Mouse (Mus musculus) liver, postnatal 0 days (tissue): Measurements from ENCODE around the gene Nceh1. TPM values are rescaled to one million over a fixed set of nuclear protein-coding genes. Genes with fewer than 3 reads are reported as not detected.
"Not testable (repeated sequence)": the region's sequence is repeated elsewhere in the genome, so short reads cannot be mapped to it uniquely, and the experiment has no call there.

Experiments used
- ATAC-seq: fragments of 200-750 bp; cut with Nextera tagmentation; 2 replicates; pipeline ENCODE4 v1.8.0; 2017; ENCODE audit warnings: mild to moderate bottlenecking, moderate library complexity
- DNase-seq: peaks from one replicate; pipeline ENCODE4 v3.0.0-alpha.2; 2016
- H3K27ac ChIP-seq: fragments of 300-500 bp; sonication (generic); 2 replicates; pipeline ENCODE4 v1.5.1; 2014; ENCODE audit warnings: antibody characterized with exemption, moderate library complexity, mild to moderate bottlenecking, low read depth
- H3K27me3 ChIP-seq: fragments of 300-500 bp; sonication (generic); 2 replicates; pipeline ENCODE4 v1.6.1; 2014; ENCODE audit warnings: low read length, control low read depth, mixed read lengths; ENCODE audit not compliant: insufficient read depth
- H3K36me3 ChIP-seq: fragments of 300-500 bp; sonication (generic); replicated peaks from 2 replicates; pipeline ENCODE4 v1.6.1; 2014; ENCODE audit warnings: mild to moderate bottlenecking, control low read depth, low read length, moderate library complexity, mixed read lengths; ENCODE audit not compliant: insufficient read depth
- H3K4me1 ChIP-seq: fragments of 300-500 bp; sonication (generic); 2 replicates; pipeline ENCODE4 v1.6.1; 2014; ENCODE audit warnings: antibody characterized with exemption, mild to moderate bottlenecking, control low read depth; ENCODE audit not compliant: insufficient read depth
- H3K4me2 ChIP-seq: fragments of 300-500 bp; sonication (generic); 2 replicates; pipeline ENCODE4 v1.6.1; 2014; ENCODE audit warnings: low read depth, mild to moderate bottlenecking, low read length, moderate library complexity, mixed read lengths
- H3K4me3 ChIP-seq: fragments of 300-500 bp; sonication (generic); 2 replicates; pipeline ENCODE4 v1.5.1; 2014; ENCODE audit warnings: low read depth, low read length
- H3K9ac ChIP-seq: fragments of 300-500 bp; sonication (generic); replicated peaks from 2 replicates; pipeline ENCODE4 v1.6.1; 2014; ENCODE audit warnings: mild to moderate bottlenecking, moderate library complexity
- H3K9me3 ChIP-seq: fragments of 300-500 bp; sonication (generic); 2 replicates; pipeline ENCODE4 v1.6.1; 2016; ENCODE audit warnings: mild to moderate bottlenecking, control low read depth, low read length, mixed read lengths
- CTCF ChIP-seq: sonication (generic); IDR thresholded peaks from 2 replicates; pipeline ENCODE4 v1.5.1; 2016; ENCODE audit warnings: antibody characterized with exemption, low read depth
- EP300 ChIP-seq: IDR thresholded peaks from 2 replicates; pipeline ENCODE4 v1.6.1; 2016; ENCODE audit warnings: antibody characterized with exemption, low read depth, mild to moderate bottlenecking
- WGBS: fragments of 180-500 bp; shearing (Covaris S2); extraction: QIAGEN DNeasy Blood & Tissue Kit; methylation state at CpG from one replicate; pipeline ENCODE4 v1.1.7; 2014; ENCODE audit not compliant: insufficient replicate concordance; 5-methylcytosine and 5-hydroxymethylcytosine counted together
- polyA plus RNA-seq: library from polyadenylated mRNA; unstranded; fragments of >200 nt; fragmentation: Nextera tagmentation; extraction: Ambion mirVana; gene quantifications from 2 replicates; pipeline ENCODE4 v1.2.1, GENCODE M21; 2015

Nceh1 gene
- polyA plus RNA-seq, 1 experiment from 2014 or later: 23.9 TPM

DNA sequence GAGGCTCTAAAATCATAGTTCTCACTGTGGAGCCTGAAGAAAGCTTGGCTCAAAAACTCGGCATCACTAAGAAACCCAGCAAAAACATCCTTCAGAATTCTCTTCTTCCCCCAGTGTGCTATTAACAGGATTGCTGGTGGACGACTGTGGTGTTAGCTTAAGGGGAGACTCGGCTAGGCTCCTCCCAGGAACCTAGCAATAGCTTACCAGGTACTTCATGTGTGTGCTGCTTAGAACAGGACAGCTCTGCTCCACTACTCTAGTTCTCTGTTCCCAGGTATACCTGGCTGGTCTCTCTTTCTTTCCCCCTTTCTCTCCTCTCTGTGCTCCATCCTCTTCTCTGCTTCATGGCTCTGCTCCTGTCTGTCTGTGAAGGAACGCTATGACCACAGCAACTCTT lies 85.1 kb downstream of the Nceh1 start:
- DNase-seq (no peak), ATAC-seq (no peak)
- H3K27ac ChIP-seq: no peak overlapping the region
- no peak overlapping the region for H3K9ac ChIP-seq
- H3K36me3 ChIP-seq: no peaks in the 10 kb centered on the region
- no peak overlapping the region for H3K4me2 ChIP-seq
- no peaks in the 10 kb centered on the region for H3K9me3 ChIP-seq
- TF ChIP-seq EP300 (no peak), CTCF (no peak)
- no peaks in the 10 kb centered on the region for H3K27me3 ChIP-seq
- peaks cover 10% of the 10 kb centered on the region for H3K4me1 ChIP-seq
- no peak overlapping the region for H3K4me3 ChIP-seq
- 56% methylated on average over 4 of the region's 4 CpGs for WGBS

DNA sequence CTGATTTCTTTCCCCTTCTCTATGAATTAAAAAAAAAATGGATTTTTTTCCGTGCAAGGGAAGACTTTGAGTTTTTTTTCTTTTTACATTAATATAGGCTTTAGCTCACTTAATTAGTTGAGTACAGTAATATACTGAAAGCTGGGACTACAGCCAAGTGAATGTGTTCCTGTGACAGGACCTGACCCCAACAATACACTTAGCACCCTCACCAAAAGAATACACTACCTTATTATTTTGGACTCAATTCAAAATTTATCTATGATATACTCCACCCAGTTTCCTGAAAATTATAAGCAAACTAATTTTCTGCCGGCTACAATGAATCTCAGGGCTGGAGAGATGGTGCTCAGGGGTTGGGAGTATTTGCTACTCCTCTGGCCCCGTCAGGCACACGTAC lies 86.4 kb downstream of the Nceh1 start:
- no peak for ATAC-seq
- no peak overlapping the region for H3K4me3 ChIP-seq
- no peak overlapping the region for H3K4me2 ChIP-seq
- H3K36me3 ChIP-seq: no peaks in the 10 kb centered on the region
- no peak for DNase-seq
- no peak overlapping the region for H3K27ac ChIP-seq
- H3K4me1 ChIP-seq: peaks cover 10% of the 10 kb centered on the region
- 67% methylated on average over 4 of the region's 4 CpGs for WGBS
- H3K9ac ChIP-seq: no peak overlapping the region
- TF ChIP-seq EP300: no peak
- no peak for TF ChIP-seq CTCF
- H3K27me3 ChIP-seq: no peaks in the 10 kb centered on the region
- H3K9me3 ChIP-seq: no peaks in the 10 kb centered on the region

DNA sequence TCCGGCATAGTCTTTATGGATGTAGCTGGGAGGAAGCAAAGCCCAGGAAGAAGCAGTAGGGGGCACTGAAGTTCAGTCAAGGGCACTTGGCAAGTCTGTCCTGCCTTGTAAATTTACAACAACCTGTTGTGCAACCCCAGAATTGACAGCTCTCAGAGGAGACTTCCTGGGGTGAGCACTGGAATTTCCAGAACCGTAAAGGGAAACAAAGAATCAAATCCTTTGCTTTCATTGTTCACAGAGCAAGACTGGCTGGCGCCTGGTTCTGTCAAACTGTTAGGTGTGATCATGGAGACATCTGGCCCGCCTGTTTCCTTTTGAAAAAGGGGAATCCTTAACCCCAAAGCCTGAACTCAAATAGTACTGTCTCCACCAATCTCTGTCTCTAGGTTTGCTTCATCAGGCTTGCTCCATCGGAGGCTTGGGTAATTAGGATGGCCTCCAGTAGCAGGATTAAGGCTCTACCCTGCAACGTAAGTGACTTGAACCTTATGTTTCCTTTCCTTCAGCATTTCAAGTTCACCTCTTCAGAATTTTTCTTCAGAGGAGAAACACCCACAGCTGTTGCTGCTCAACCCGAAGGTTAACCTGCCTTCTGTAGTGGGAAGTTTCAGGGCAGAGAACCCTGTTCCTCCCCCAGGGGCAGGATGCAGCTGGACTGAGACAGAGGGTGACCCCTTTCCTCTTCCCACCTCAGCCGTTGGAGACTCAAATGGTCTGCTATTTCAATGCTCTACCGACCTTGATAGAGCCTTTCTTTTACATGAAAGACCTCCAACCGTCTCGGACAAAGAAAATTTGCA lies 87.6 kb downstream of the Nceh1 start:
- peak; percentile 62 for DNase-seq
- no peaks in the 10 kb centered on the region for H3K27me3 ChIP-seq
- peaks cover 10% of the 10 kb centered on the region for H3K4me1 ChIP-seq
- peak; percentile 91 for ATAC-seq
- H3K4me3 ChIP-seq: no peak overlapping the region
- H3K36me3 ChIP-seq: no peaks in the 10 kb centered on the region
- H3K9ac ChIP-seq: no peak overlapping the region
- H3K27ac ChIP-seq: peak overlapping the region; percentile 56
- TF ChIP-seq CTCF: peak; percentile 65
- TF ChIP-seq EP300: no peak; the same call in 1 of the 2 replicates
- no peaks in the 10 kb centered on the region for H3K9me3 ChIP-seq
- WGBS: 15% methylated on average over 11 of the region's 11 CpGs
- peak overlapping the region; percentile 40 for H3K4me2 ChIP-seq

DNA sequence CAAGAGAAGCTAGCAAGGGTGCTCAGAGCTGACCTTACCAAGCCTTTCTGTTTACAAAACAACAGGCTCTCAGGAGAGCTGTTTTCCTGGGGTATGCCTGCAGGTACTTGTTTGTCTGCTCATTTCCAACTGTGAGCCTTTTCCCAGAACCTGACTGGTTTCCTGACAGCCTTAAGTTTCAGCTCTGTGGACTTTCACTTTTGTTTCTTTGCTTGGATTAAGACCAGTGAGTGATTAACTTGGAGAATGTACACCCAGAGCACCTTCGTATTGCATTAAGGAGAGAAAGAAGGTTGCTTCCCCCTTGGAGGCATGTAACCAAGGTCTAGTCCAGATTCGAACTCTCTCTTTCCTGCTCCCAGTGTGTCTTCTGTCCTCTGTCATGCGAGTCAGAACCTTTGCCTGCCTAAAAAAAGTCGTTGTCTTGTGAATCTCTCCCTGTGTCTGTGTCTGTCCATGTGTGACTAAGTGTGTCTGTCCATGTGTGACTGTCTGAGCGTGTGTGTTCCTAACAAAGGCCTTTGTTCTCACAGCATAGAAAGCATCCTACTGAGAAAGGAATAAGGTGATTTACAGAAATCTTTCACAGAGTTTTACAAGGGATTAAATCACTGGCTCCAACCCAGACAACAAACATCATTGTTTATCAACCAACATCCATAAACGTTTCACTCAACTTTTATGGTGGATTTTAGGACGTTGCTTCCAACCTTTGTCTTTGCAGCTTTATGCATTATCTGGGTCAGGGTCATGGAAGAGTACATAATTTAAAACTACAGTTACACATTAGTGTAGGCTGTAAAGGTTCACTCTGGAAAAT lies 90.4 kb downstream of the Nceh1 start:
- peaks cover 10% of the 10 kb centered on the region for H3K4me1 ChIP-seq
- H3K4me2 ChIP-seq: peak overlapping the region; percentile 10; the same call in 1 of the 2 replicates
- DNase-seq (no peak), ATAC-seq (no peak)
- no peaks in the 10 kb centered on the region for H3K36me3 ChIP-seq
- H3K27ac ChIP-seq: no peak overlapping the region
- 45% methylated on average over 7 of the region's 7 CpGs for WGBS
- no peak overlapping the region; the same call in 1 of the 2 replicates for H3K9ac ChIP-seq
- H3K4me3 ChIP-seq: no peak overlapping the region
- no peaks in the 10 kb centered on the region for H3K9me3 ChIP-seq
- TF ChIP-seq EP300 (no peak), CTCF (no peak)
- H3K27me3 ChIP-seq: no peaks in the 10 kb centered on the region

DNA sequence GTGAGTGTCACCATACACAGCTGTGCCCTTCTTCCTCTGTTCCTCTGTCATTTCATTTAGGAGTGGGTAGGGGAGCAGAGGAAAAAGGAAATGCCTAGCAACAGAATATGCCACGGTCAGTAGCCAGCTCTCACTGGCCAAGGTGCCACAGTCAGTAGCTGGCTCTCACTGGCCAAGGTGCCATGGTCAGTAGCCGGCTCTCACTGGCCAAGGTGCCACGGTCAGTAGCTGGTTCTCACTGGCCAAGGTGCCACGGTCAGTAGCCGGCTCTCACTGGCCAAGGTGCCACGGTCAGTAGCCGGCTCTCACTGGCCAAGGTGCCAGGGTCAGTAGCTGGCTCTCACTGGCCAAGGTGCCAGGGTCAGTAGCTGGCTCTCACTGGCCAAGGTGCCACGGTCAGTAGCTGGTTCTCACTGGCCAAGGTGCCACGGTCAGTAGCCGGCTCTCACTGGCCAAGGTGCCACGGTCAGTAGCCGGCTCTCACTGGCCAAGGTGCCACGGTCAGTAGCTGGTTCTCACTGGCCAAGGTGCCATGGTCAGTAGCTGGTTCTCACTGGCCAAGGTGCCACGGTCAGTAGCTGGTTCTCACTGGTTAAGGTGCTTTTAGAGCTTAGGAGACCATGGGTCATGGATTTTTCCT lies 96.6 kb downstream of the Nceh1 start:
- H3K27me3 ChIP-seq, H3K4me3 ChIP-seq, H3K9ac ChIP-seq, H3K36me3 ChIP-seq, H3K9me3 ChIP-seq, H3K27ac ChIP-seq, DNase-seq, H3K4me2 ChIP-seq, ATAC-seq: not testable (repeated sequence)
- WGBS: 90% methylated on average over 14 of the region's 14 CpGs
- peaks cover 12% of the 10 kb centered on the region for H3K4me1 ChIP-seq

DNA sequence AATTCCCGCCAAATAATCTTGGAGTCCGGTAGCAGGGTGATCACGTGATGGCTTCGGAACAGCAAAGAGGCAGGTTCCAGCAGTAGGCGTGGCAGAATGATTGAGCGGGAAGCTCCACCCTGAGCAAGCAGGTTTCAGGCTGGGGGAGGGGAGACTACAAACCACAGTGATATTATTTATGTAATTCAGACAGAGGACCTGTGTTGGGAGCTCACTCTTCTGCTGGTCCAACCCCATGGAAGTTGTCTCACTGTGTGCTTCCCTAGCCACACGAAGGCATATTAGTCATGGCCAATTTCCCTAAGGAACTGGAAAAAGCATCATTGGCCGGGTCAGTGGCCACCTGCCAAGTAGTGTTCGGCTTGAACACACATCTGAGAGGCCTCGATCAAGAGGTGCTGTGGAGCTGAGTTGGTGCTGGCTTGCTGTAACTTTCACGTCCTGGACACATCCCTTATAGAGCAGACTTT lies 97.5 kb downstream of the Nceh1 start:
- Histone ChIP-seq H3K4me1 (peaks cover 12% of the 10 kb centered on the region), H3K36me3 (no peaks in the 10 kb centered on the region), H3K4me2 (peak overlapping the region; percentile 32; the same call in 1 of the 2 replicates), H3K9ac (no peak overlapping the region), H3K27me3 (no peaks in the 10 kb centered on the region), H3K9me3 (no peaks in the 10 kb centered on the region), H3K4me3 (no peak overlapping the region), H3K27ac (peak overlapping the region; percentile 44; the same call in 1 of the 2 replicates)
- DNase-seq (peak; percentile 43), ATAC-seq (peak; percentile 40)
- TF ChIP-seq EP300: no peak
- TF ChIP-seq CTCF: no peak
- 42% methylated on average over 11 of the region's 11 CpGs for WGBS
